Mouse (Mus musculus): ENCODE data around the gene Foxd1.

The Foxd1 gene

DNA sequence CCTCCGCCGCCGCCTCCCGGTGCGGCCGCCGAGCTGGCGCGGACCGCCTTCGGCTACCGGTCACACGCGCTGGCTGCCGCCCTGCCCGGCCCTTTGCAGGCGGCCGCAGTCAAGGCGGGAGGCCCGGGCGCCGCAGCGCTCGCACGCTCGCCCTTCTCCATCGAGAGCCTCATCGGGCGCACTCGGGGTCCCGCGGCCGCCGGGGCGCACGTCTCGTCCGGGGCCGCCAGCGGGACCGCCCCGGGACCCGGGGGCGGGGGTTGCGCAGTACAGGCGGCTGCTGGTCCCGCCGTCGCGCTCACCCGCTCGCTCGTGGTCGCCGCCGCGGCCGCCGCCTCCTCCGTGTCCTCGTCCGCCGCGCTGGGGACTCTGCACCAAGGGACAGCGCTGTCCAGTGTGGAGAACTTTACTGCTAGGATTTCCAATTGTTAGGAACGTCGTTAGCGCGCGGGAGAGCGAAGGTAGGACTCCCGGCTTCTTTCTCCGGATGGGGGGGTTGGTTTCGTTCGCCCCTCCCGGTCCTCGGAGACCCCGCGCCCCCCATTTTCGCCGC, 1.6 kb downstream of the Foxd1 start:
- peak; percentile 43 for DNase-seq (ENCODE audit: low spot score)

DNA sequence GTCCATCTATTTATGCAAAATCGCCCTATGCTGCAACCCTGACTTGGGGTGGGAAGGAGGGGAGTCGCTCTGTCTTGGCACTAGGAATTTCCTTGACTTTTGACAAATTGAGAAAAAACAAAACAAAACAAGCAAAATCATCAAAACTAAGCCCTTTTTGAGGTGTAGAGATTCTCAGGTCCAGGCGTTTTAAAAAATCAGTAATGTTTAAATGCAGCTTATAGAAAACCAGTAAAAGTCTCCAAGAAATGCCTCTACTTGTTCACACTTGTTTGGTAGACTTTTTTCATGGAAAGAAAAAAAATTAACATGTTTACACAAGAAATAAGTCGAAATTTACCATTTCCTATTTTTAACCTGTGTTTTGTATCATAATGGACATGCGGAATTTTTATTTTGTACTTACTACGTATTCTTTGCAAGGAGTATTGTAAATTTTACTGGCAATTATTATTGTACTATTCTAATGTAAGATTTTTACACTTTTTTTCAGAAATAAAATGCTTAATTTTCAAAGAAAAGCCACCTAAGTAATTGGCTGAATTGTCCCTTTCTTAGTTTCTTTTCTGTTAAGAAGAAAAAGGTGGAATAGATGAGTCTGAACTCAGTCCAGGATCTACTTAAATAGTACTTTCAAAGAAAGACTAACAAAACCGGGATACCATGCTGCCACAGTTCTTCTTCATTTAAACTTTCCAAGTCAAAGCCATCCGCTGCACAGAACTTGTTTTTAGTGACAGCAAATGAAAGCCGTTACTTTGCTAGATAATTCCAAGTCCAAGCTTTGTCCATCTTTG, 2.3 kb downstream of the Foxd1 start:
- DNase-seq (ENCODE audit: low spot score): peak; percentile 38

DNA sequence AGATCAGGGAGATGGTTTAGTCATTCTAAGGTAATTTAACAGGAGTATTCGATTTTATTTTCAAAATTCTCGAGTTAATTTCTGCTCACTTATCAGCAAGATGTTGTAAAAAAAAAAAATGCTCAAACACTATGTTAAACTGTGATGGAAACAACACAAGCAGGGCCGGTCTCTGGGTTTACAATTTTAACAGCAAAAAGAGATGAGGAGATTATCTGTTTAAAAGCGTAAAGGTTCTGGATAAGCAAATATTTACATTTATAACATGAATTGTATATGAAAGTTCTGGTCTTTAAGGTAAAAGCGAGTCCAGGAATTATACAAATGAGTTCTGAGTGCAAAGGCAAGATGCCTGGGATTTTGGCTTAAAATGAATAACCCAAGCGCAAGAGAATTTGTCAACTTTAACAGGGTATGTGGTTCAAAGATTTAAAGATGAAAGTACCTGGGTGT, 3.0 kb downstream of the Foxd1 start:
- peak; percentile 24 for DNase-seq (ENCODE audit: low spot score)

DNA sequence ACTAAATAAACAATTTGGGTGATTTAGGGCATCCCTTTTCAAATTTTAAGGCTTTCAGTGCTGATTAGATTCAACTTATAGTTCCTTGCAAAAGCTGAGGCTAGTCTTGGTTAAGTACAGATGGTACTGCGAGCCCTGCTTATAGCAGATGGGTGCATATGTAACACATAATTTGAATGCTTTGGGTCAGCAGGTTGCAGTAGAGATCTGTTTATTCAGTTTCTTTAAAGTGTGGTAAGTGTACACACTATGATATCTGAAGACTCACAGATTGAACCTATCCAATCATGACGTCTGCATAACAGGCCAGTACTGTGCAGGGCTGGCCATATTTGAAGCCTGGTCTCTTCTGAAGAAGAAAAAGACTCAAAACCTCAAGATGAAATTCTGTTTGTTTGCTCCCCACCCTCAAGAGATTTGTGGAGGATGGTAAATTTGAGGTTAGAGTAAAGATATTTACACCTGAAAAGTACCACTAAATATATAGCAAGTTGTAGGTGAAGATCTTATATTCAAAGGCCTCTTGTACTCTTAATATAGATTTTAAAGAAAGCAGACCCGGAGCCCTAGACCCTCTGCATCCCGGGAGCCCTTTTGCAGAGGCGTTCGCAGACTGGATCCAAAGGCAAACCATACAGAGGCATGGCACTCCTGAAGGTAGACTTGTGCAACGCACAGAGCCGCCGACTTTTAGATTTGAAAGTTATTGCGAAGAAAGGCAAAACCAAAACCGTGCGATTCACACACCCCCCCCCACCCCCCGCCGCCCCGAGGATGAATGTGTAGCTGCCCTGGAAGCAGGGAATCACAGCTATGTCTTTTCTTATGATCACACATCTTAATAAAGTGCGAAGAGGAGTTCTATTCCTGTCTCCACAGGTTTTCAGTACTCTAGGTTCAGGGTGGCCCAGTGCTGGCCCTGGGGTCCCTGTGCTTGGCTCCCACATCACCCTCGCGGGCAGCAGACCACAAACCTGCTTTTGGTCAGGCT, 3.7 kb downstream of the Foxd1 start:
- DNase-seq (ENCODE audit: low spot score): peak; percentile 57

DNA sequence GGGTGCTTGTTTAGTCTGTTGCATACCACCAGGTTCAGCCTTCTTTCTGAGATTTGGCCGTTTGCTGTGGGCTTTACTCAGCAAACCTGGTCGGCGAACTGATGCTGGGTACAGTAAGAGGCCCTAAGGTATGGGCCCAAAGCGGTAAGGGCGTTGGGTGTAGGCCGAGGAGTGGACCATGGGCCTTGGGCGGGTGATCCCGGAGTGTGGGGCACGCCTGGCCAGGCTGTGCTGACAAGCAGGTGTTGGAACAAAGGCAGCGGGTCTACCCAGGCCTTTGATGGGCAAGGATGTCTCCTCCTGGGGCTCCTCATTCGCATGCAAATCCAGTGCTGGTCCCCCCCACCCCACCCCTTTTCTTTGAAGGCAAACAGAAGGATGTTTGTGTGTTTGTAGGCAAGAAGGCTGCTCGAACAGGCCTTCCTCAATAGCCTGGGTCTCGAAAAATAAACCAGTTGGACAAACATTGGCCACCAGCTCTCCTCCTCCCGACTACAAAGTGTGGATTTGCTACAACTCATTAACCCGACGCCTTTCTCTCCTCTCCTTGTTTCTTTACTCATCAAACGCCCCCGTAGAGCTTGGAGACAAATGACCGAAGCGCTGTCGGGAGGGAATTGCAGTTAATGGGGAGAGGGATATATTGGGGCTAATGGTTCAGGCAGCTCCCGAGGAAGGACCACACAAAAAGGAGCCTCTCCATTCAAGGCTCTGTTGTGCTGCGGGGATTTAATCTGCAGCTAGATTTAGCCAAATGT, 4.6 kb downstream of the Foxd1 start:
- DNase-seq (ENCODE audit: low spot score): peak; percentile 43

DNA sequence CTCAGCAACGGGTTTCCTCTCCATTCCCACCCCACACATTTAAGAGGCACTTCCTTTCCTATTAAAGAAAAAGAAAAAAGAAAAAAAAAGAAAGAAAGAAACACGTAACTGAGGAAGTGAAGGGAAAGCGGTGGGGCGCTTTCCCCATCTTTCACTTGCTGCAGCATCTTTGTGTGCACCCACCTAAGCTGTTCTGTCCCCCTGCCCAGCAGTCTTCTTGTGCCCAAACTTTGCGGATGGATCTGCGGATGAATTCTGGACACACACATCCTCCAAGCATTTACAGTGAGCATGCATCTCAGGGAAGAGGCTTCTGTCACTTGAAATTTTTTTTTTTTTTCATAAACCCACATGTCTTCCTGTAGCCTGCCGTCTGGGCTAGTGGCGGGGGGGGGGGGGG, 5.3 kb downstream of the Foxd1 start:
- peak; percentile 50 for DNase-seq (ENCODE audit: low spot score)

DNA sequence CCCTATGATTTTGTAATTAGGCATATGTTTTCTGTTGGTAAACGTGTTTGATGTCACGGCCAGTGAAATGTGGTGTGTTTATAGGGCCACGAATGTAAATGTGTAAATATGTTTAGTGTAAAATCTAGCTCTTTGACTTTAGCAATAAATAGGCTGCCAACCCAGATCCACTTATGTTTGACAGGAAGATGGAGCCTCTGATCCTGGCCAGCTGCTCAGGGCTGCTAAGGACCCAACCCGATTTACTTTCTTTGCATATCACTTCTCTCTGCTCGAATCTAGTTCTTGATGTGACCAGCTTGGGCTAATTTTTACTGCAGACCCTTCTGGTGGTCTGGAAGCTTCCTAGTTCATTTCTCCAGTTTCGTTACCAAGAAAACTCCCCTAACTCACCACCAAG, 6.3 kb downstream of the Foxd1 start:
- DNase-seq (ENCODE audit: low spot score): no peak

DNA sequence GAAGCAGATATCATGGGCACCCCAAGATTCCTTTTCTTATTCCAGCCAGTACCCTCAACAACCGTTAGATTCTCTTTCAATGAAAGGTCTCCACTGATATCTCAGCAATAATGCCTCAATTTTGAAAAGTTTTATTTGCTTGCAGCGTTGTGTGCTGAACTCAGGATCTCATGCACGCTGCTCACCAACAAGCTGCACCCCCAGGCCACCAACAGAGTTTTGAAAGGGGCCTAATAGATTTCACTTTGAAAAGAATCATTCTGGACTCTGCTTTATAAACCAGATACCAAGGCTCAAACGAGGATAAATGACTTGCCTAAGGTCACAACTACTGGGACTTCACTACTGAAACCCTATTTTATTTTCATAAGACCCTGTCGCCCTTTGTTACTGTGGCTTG, 7.1 kb downstream of the Foxd1 start:
- DNase-seq (ENCODE audit: low spot score): no peak

DNA sequence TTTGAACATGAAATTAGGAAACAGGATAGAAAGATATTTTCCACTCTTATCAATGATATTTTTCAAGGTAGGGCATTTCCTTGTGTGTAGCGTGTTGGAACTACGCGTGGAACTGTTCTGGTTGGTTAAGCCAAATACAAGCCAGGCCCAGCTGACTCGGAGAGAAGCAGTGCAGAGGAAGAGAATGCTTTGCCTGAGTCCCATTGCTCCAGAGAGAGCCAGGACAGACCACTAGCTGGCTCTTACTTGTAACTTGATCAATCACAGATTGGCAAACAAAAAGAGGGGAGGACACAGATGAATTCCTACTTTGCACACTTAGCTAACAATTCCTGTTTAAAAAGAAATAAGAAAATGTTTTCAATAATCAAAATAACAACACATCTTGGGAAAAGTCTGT, 9.0 kb downstream of the Foxd1 start:
- no peak for DNase-seq (ENCODE audit: low spot score)

DNA sequence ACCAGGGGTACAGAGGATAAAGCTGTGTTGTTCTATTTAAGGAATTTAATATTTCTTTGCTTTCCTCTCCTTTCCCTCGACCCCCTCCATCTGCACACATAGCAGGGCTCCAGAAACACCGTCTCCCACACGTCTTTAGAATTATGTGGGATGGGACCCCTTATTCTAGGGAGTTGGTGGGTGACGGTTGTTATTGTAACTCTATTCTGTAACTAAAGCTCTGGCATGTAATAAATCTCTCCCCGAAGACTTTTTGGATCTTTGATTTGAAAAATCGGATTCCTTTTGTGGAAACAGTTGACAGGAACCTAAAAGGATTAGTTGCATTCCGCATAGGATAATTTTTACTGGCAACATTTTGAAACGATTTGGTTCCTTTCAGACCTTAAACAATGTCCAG, 11.0 kb downstream of the Foxd1 start:
- no peak for DNase-seq (ENCODE audit: low spot score)

DNA sequence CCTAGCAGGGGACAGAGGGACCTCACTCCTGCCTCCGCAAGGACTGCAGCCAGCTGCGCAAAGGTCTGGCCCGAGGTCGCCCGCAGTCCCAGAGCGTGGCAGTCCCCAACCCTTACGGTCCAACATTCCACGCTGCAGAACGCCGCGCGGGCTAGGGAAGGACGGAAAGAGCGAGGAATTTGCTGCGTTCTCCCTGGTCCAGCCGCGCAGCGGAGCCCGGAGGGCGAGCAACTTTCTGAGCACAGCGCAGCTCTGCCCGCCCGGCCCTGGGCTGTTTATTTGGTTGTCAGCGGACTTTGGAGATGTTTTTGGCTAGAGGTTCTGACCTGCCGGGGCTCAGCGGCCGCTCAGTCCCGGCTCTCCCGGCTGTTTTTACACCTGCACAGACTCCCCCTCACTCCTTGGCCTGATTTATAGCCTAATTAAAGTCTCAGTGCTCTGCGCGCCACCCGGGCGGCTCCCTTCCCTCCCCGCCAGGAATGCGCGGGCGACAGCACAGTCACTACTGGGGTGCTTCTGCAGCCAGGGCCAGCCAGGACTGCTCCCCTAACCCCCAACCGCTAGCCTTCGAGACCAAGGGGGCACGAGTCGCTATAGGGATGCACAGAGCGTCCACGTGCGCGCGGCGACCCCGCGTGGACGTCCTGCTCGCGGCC, 11.9 kb downstream of the Foxd1 start:
- peak; percentile 35 for DNase-seq (ENCODE audit: low spot score)

DNA sequence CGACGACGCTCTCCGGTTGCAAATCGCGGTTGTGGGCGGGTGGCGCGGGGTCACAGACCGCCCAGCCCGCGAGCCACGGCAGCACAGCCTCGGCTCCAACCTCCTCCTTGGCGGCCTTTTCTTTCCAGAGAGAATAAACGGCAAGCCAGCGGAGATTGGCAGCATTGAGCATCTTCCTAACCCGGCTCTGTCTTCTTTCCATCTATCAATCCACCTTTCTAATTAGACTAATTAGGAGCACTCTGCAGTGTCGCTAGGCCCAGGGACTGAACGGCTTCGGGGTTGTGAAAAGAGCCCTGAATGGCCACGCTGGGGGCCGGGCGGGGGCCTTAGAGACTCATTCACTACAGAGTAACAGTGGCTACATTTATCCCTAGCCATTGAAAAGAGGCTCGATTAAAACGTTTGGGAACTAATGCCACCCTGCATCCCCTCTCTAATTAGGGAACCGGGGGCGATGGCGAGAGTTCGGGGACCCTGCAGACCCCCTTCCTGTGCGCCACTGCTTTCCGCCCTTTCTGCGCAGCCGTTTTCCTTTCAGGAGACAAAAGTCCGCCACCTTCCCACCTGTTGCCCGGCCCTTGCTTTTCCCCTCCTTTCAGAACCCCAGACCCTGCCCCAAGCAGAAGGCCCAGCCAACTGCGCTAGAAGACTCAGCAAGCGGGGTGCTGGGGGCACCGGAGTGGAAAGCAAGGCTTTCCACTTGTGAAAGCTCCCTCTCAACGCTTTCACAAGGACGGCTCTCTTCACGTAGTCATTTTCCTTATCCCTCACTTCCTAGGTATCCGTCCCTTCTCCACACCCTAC, 12.6 kb downstream of the Foxd1 start:
- DNase-seq (ENCODE audit: low spot score): no peak

DNA sequence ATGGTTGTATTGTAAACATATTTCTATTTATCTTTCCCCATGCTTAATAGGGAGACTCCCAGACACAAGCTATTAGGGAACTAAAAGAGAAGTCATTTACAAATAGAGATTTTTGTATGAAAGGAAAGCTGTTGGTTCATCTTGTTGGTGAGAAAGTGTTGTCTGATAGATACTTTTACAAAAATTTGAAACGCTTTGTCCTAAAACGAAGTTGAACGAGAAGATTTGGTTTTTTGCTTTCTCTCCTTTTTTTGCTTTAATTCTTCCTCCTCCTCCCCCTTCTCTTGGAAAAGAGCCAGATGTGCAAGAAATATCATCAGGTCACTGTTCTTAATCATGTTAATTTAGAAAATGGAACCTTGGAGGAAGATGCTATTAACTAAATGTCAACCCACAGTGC, 13.6 kb downstream of the Foxd1 start:
- DNase-seq (ENCODE audit: low spot score): no peak

DNA sequence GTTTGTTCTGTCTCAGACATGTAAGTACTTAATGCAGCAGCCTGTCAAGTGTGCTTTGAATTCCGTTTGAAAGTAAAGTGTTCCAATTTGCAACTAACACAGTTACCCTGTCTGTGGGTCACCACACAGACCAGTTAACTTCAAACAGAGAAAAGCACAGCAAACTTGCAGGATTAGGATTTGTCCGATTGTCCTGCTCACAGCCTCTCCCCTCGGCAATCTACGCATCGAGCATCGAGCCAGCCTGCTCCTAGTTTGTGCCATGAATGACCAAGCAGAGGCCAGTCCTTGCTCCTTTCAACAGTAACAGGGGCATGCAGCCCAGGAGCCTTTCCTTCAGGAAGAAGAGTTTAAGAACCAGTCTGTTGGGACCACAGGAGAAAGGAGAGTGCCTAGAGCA, 15.0 kb downstream of the Foxd1 start:
- no peak for DNase-seq (ENCODE audit: low spot score)

DNA sequence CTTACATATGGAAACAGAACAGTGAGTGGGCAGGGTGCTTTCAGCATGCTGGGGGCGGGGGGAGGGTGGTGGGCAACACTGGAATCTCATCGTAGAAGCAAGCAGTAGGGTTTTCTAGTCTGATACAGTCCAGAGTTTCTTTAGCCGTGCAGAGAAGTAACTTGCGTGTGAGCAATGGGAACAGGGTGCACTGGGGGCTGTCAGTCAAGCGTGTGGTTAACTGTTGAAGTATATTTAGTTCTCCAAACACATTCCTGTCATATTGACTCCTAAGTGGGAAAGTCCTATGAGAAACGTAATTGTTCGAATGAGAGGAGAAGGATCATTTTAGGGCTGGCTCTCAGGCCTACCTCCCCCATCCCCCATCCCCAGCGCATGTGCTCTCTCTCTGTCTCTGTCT, 20.5 kb downstream of the Foxd1 start:
- no peak for DNase-seq (ENCODE audit: low spot score)

DNA sequence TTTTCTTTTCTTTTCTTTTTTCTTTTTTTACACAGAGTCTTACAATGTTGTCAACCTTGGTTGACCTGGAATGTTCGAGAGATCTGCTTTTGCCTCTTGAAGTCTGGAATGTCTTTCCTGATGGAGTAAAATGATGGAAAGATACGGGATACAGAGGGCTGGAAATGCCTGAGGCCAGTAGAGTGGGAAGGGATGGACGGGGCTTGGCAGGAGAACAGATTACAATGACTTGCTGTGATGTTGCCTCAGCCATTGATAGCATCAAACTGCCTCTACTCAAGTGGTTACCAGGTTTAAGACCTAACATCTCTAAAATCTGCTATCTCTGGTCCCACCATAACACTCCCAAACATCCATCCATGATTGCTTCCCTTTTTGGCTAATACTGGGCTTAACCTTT, 20.9 kb downstream of the Foxd1 start:
- DNase-seq (ENCODE audit: low spot score): no peak

DNA sequence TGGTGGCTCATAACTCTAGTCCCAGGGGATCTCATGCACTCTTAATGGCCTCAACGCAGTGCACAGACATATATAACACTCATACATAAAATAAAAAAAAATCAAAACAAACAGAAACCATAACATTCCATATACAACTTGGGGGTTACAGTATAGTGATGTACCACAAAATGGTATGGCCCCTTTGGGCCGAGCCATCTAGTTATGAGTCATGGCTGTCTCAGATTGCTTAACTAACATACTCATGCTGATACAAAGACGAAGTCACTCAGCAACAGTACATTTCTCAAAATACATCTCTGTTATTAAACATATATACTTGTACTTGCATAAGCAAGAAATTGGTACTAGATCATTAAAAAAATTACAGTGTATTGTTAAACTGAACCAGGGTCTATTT, 23.7 kb downstream of the Foxd1 start:
- DNase-seq (ENCODE audit: low spot score): no peak

DNA sequence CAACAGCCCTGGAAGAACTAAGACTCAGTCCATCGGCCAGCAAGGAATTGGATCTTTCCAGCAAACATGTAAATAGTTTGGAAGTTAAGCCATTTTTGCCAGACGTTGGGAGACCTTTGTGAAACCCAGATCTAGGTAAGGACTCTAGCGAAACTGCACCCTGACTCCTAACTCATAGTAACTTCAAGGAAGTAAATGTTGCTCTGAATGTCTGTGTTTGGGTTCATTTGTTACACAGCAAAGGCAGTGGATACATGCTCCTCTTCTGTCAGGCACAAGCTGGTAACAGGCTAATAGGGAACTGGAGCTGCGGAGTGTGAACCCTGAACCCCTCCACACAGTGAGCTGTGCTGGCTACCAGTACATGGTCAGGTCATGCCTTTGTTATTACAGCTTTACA, 28.7 kb downstream of the Foxd1 start:
- DNase-seq (ENCODE audit: low spot score): no peak

DNA sequence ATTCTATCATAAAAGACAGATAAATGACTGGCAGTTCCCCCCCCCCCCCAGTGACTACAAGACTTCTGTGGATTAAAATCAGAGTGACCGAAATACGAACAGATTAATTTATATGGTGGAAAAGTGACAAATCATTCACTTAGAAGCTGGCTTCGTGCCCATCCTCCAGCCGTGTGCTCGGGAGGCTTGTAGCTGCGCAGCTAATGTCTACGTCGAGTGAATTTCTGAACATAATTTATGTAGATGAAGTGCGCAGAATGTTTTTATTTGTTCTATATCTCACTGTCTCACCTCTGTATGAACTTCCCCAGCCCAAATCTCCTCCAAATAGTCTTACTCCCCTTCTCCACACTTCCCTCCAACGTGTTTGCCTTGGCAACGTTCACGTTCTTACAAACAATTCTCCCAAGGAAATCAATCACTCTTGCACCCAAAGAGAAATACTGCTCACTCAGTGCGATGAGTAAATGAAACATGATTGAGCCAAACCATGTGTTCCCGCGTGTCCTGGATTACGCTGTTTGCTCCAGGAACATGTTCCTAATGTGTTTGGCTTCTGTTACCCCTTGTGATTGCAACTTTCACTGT, 30.0 kb downstream of the Foxd1 start:
- no peak for DNase-seq (ENCODE audit: low spot score)

DNA sequence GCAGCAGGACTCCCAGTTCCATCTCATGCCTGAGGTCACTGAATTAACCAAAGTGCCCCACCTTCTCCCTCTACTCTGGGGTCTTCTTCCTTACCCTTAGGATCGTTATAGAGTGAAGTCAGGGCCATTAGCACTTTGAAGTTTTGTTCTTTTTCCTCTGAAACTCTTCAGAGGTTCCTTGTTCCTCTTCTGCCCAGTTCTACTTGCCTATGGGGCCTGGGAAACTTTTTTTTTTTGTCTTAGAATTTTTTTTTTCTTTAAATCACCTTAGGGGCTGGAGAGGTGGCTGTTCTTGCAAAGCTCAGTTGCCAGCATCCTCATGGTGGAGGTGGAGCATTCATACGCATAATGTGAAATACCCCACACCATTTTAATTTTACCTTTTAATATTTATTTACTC, 31.8 kb downstream of the Foxd1 start:
- no peak for DNase-seq (ENCODE audit: low spot score)
